ENCODE assay signal across 10 mouse cellular contexts in genomic region chr4:99969328-99969727, GRCm38 (mm10). TPM values are rescaled to one million over a fixed set of nuclear protein-coding genes. Genes with fewer than 3 reads are reported as not detected.
A peak's percentile ranks its signal among the peaks of the same experiment; 100 is the strongest.
DNase-seq lines count a peak whose midpoint lies in the region; ATAC-seq lines count a peak whose summit lies in the region.
"Had no signal": no experiment of that assay in that cellular context is flagged by ENCODE, and none has a peak within 500 bp of the region (broad histone marks: within the 10 kb centered on the region; RNA-seq: fewer than 3 reads in every experiment).

No protein-coding gene starts in this region.

- peaks cover 47% of the 10 kb centered on the region for H3K36me3 ChIP-seq in liver, embryonic 12.5 days

- no peak for ATAC-seq in megakaryocyte-erythroid progenitor cell, adult 5-6 weeks (replicated peaks; ENCODE audit: low FRiP score, low TSS enrichment, poor library complexity, severe bottlenecking)
- no peak for ATAC-seq in liver, embryonic 12.5 days

- H3K27ac ChIP-seq in liver, embryonic 12.5 days, result no peak overlapping the region
- H3K27ac ChIP-seq: liver, embryonic 15.5 days had no signal

- no peak overlapping the region for H3K4me2 ChIP-seq in liver, embryonic 12.5 days
- H3K4me2 ChIP-seq: liver, embryonic 15.5 days had no signal

- WGBS in liver, embryonic 12.5 days (ENCODE audit: insufficient replicate concordance), result 74% methylated on average over 5 of the region's 5 CpGs

- peak; percentile 14 to 54 for DNase-seq in adrenal gland, adult (ENCODE audit: inconsistent age in 2 of 2, low spot score in 1 of 2)
- no peak for DNase-seq in adrenal gland, postnatal 4 days (ENCODE audit: low spot score in 2 of 2)
- DNase-seq in right cerebral cortex, postnatal 36 days (ENCODE audit: low spot score in 2 of 2), result peak; percentile 15 to 20
- DNase-seq in right cerebral cortex, adult 2 months (ENCODE audit: low spot score in 2 of 2), result no peak
- DNase-seq in kidney, postnatal 14 days, result peak; percentile 66
- no peak for DNase-seq in adrenal gland, postnatal 25 days
- DNase-seq: cerebellum, adult 9-11 months had no signal

- no peak overlapping the region for H3K9ac ChIP-seq in liver, embryonic 12.5 days
- H3K9ac ChIP-seq: liver, embryonic 15.5 days had no signal

- H3K4me1 ChIP-seq in liver, embryonic 12.5 days, result no peaks in the 10 kb centered on the region
- H3K4me1 ChIP-seq: liver, embryonic 15.5 days had no signal

- H3K4me3 ChIP-seq in liver, embryonic 12.5 days, result no peak overlapping the region
- H3K4me3 ChIP-seq: liver, embryonic 15.5 days had no signal

- H3K27me3 ChIP-seq in liver, embryonic 12.5 days (replicated peaks), result no peaks in the 10 kb centered on the region
- H3K27me3 ChIP-seq: liver, embryonic 15.5 days had no signal

- H3K9me3 ChIP-seq in liver, embryonic 12.5 days (replicated peaks), result no peaks in the 10 kb centered on the region
- H3K9me3 ChIP-seq: liver, embryonic 15.5 days had no signal

RNA-seq across cellular contexts. Expression of gene Itgb3bp, which starts 39.7 kb away (rescaled TPM):
- total RNA-seq in adrenal gland, postnatal 4 days (2021), result 10 to 100 TPM; 11.1 to 11.6 TPM
- 30.5 and 32.2 TPM in 2 replicates for total RNA-seq in megakaryocyte-erythroid progenitor cell, adult 5-6 weeks (2014; fragmentation: Nextera tagmentation)
- 16.1 and 35.0 TPM in 2 replicates for total RNA-seq in megakaryocyte-erythroid progenitor cell, adult 5-6 weeks (2017)
- 7.0 and 9.1 TPM in 2 replicates for total RNA-seq in adrenal gland, postnatal 25 days (2021)
- polyA plus RNA-seq in liver, embryonic 12.5 days (2016; fragmentation: Nextera tagmentation; extraction: Ambion mirVana), result 29.7 and 30.0 TPM in 2 replicates

RNA-seq across cellular contexts. Expression of gene Pgm1, which starts 40.1 kb away (rescaled TPM):
- total RNA-seq in adrenal gland, postnatal 4 days (2021), result 10 to 100 TPM; 86.5 to 99.5 TPM
- total RNA-seq in megakaryocyte-erythroid progenitor cell, adult 5-6 weeks (2014; fragmentation: Nextera tagmentation), result 2.2 and 4.1 TPM in 2 replicates
- 7.2 and 8.3 TPM in 2 replicates for total RNA-seq in megakaryocyte-erythroid progenitor cell, adult 5-6 weeks (2017)
- 89.3 and 100 TPM in 2 replicates for total RNA-seq in adrenal gland, postnatal 25 days (2021)
- 60.2 and 64.7 TPM in 2 replicates for polyA plus RNA-seq in liver, embryonic 12.5 days (2016; fragmentation: Nextera tagmentation; extraction: Ambion mirVana)

Comparison
In these comparisons a context has a peak if more than half of its experiments do, and no peak if none do; other contexts are left out.
1. DNase-seq: peak in adrenal gland, adult (2 of 2), right cerebral cortex, postnatal 36 days (2 of 2) and kidney, postnatal 14 days (single experiment); none in adrenal gland, postnatal 4 days (0 of 2), right cerebral cortex, adult 2 months (0 of 2) and adrenal gland, postnatal 25 days (single experiment).